Mouse (Mus musculus): ENCODE results near the gene Ube2v1. TPM values are rescaled to one million over a fixed set of nuclear protein-coding genes. Genes with fewer than 3 reads are reported as not detected.

Gene Ube2v1
- polyA plus RNA-seq (2012; rRNA removed; ENCODE audit: low replicate concordance) = 115 and 127 TPM in 2 replicates

GRCm38 (mm10) chr2:167631591-167632448, at the start of gene Ube2v1:
Gene Ube2v1 (minus strand): TSS chr2:167632095.

GRCm38 (mm10) chr2:167661270-167662203, 29.6 kb upstream of the Ube2v1 start, which contains the start of gene Gm20431:
Gene Gm20431 (minus strand): TSS chr2:167661496.

Other genes with a start within 250 kb of the Ube2v1 start
- gene Slc9a8, start 210.4 kb downstream of the Ube2v1 start, polyA plus RNA-seq (2012; rRNA removed; ENCODE audit: low replicate concordance) = 39.4 and 57.7 TPM in 2 replicates
- gene Rnf114, start 139.4 kb downstream of the Ube2v1 start, polyA plus RNA-seq (2012; rRNA removed; ENCODE audit: low replicate concordance) = 77.1 and 108 TPM in 2 replicates
- gene Spata2, start 139.2 kb downstream of the Ube2v1 start, polyA plus RNA-seq (2012; rRNA removed; ENCODE audit: low replicate concordance) = 24.4 and 27.6 TPM in 2 replicates
- gene Snai1, start 93.9 kb downstream of the Ube2v1 start, polyA plus RNA-seq (2012; rRNA removed; ENCODE audit: low replicate concordance) = 22.0 and 82.4 TPM in 2 replicates
- gene Gm20431, start 29.4 kb upstream of the Ube2v1 start, polyA plus RNA-seq (2012; rRNA removed; ENCODE audit: low replicate concordance) = 4.8 and 25.6 TPM in 2 replicates
- 126 and 166 TPM in 2 replicates for gene Cebpb, start 56.8 kb upstream of the Ube2v1 start, polyA plus RNA-seq (2012; rRNA removed; ENCODE audit: low replicate concordance)
- gene Tmem189, start 57.7 kb upstream of the Ube2v1 start, polyA plus RNA-seq (2012; rRNA removed; ENCODE audit: low replicate concordance) = 120 and 173 TPM in 2 replicates